Mouse (Mus musculus) cerebellum, adult 8-10 months (tissue): ENCODE results near the gene Myh7.
"Not testable (repeated sequence)": the region's sequence is repeated elsewhere in the genome, so short reads cannot be mapped to it uniquely, and the experiment has no call there.

Source experiments
- DNase-seq: peaks from one replicate; pipeline ENCODE4 v3.0.0; 2022

The Myh7 gene

DNA sequence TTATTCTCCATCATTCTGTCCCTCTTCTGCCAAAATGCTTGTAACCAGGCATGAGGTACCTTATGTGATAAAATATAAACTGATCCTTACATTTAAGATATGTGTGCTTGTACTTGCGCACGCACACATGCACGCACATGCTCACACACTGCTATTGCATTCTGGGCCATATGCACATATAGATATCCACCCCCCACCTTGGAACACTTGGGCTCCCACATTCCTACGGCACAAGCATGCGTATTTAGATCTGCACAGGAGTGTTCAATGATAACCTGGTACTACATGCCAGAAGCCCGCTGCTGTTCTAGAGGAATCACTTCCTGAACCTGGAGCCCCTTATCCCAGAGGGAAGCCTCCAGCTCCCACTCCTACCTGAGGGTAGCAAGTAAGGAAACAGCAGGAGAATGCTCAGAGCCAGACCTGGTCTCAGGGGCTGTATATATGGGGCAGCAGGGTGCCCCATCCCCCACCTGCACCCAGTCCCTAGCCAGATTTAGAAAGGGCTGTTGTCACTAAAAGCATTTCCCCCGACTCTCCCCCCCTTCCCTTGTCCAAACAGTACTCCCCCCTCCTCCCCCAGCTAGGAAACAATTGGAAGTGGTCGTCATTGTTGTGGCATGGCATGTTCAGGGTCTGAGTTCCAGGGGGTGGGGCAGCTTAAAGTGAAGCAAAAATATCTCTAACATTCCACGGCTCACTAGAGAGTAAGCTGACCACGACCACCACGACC lies at the start of gene Myh7:
Gene Myh7 (minus strand): TSS at position 491 of the 733 bp plus-strand sequence.
- DNase-seq, result no peak

DNA sequence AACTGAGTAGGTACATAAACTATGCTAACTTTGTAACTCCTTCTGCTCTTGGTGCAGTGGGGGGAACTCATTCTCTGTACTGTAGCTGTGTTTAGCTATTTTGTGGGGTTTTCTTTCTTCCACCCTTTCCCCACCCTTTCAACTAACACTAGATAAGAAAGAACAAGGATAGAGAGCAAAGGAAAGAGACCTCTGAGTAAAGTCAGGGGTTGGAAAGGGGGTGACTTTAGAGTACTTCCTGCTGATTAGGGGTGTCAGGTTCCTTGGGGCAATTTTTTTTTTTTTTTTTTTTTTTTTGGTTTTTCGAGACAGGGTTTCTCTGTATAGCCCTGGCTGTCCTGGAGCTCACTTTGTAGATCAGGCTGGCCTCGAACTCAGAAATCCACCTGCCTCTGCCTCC lies 49.3 kb upstream of the Myh7 start:
- not testable (repeated sequence) for DNase-seq

DNA sequence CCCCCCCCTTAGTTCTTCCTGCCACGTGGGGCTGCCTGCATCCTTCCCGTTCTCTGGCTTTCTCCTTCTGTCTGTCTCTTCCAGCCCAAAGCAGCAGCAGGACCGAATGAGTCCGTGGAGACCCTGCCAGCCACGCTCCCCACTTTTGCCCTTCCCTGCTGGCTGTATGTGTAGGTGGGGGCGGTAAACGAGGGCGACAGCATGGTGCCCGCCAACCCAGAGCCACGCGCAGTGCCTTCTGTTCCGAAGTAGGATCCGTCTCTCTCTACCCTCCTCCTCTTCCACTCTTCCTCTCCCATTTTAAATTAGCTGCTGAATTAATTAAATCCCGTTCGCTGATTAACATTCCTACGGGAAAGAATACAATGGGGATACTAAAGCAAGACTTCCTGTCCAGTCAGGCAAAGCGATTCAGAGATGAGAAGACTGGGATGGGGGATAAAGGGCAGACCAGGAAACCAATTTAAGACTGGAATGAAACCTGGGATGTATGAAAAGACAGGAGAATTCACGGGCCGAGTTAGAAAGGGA lies 38.3 kb upstream of the Myh7 start:
- DNase-seq, result no peak

DNA sequence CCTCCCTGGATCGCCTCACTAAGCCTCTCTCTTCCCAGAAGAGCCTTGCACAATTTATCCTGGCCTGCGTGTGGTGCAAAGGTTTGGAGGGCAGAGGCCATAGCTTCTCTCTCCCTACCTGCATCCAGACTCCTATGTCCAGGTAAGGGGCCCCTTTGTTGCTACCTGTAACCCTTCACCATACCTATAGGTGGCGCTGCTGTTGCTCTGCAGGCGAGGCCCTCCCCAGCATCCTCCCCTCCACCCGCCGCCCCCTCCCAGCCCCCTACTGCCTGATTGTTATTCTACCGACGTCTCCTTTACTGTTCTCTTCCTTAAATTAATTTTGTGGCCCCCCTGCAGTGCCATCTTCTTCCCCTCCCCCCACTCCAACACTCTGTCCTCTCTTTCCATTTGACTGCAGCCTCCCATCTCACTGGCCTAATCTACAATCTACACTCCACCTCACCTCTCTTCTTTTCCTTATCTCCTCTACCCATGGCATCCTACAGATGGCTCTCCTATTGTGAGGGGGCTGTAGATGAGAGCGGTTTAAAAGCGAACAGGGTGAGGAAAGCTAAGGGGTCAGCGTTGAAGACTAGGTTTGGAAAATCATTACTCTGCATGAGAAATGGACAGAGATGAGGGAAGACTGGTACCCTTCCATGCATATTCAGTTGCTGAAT lies 34.7 kb upstream of the Myh7 start:
- DNase-seq, result peak; percentile 63

DNA sequence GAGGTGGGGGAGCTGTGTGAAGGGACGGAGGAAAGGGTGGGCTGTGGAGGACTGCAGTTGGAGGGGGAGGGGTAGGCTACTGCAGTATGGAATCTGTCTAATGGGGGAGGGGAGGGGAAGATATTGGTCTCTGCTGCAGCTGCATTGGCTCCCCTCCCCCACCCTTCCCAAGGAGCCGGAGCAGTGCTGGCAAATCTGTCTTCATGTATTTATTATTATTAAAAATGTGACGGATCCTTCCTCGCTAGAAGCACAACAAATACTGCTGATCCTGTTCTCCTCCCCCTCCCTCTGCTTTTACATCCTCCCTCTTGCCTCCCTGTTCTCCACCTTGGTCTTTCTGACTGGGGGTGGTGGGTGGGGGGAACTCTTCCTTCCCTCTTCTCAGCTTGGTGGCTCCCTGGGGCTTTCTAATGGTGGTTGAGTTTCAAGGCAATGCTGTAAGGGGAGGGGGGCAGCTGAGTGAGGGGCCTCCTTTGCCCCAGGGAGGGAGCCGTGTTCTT lies 34.0 kb upstream of the Myh7 start:
- no peak for DNase-seq

DNA sequence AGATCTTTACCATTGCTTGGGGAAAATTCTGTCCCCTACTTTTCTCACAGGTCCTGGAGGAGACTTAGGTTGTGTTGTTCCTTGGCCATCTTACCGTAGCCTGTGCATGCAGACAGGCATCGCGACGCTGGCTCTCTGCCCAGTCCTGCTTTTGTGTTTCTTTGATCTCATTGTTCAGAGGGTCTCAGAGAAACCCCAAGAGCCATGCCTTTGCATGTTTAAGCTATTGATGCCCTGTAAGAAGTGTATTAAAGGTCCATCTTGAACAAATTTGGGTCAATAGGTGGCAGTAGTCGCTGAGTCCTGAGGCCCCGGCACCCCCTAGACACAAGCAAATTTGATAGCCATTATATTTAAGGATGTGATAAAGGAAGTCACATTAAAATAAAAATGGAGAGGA lies 33.2 kb upstream of the Myh7 start:
- DNase-seq, result peak; percentile 57

DNA sequence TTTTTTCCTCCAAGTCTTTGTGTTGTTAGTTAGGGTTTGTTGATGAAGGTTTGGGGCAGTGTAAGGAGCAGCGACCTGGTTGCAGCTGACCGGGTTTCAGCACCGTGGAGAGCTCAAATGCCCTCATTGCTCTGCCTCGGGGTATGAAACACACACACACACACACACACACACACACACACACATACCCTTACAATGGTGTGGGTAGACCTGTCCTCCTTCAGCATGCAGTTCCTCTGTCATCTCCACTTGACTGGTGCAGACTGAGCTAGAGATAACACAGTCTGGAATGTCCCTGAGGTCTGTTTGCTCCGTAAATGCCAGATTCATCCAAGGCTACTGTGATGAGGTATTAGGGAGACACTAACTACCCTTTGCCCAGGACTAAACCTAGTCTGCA lies 32.8 kb upstream of the Myh7 start:
- DNase-seq, result no peak

DNA sequence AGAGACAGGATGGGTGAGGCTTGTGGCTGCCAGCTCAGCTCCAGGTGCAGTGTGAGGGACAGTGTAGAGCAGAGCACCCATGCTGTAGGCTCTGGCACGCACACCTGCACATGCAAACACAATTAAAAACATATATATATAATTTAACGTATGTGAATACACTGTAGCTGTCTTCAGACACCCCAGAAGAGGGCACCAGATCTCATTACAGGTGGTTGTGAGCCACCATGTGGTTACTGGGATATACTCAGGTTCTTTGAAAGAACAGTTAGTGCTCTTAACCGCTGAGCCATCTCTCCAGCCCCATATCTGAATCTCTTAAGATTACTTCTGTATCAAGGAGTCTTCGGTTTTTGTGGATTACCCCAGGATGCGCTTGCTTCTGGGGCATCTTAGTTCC lies 31.1 kb upstream of the Myh7 start:
- no peak for DNase-seq

DNA sequence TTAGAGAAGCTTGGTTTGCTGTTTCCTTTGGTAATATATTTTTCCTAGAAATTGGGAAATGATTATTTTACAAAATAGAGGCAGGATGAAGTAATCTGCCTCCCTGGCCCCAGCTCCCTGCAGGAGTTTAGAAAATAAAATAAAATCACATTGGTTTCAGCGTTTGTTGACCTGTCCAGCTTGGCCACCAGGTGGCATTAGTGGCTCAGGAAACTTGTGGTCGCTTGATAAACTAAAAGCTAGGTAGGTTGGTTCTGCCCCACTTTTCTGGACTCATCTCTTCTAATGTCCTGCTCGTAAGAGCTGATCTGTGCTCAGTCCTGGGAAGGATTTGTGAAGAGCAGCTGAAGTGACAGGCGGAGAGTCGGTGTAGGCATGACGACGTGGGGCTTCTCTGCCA lies 29.8 kb upstream of the Myh7 start:
- peak; percentile 76 for DNase-seq

DNA sequence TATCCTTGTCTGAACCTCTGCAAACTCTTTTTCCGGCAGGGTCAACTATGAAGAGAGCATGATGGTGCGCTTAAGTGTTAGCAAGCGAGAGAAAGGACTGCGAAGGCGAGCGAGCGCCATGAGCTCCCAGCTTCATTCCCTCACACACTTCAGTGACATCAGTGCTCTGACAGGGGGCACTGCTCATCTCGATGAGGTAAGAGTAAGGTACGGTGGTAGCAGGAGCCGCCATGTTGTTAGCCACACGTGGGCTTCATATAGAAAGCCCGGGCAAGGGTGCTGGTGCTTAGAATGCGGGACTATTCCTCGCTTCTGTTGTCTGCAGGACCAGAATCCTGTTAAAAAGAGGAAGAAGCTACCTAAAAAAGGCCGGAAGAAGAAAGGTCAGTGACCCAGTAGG lies 28.6 kb upstream of the Myh7 start:
- no peak for DNase-seq

DNA sequence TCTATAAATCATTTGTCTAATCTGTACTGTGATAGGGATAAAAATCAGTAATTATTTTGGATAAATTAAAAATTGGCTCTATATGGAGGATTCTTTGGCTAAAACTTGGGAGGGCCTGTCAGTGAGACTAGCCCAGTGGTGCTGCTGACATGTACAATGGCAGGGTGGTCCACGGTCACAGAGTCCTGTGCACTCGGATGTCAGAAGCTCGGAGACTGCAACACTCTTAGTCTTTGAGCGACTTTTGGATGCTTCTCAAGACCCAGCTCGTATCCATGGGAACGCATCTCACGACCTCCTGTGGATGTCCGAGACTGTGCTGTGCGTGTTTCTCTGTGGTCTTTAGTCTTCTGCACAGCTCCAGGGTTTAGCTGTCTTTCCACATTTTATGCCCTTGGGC lies 26.0 kb upstream of the Myh7 start:
- no peak for DNase-seq

DNA sequence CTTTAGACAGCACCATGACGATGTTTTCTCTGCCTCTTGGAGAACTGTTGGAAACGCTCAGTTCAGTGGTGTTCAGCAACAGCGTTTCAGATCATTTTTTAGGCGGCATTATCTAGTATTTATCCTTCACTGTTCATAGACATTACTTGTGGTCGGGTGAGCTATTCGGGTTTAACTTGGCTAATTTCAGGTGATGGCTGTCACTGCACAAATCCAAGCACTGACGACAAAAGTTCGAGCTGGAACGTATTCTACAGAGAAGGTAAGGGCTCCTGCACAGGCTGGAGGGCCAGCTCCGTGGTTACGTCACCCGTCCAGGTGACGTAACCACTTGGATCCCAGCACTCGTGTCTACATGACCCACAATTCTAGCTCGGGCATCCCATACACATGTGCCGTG lies 22.4 kb upstream of the Myh7 start:
- DNase-seq, result no peak

DNA sequence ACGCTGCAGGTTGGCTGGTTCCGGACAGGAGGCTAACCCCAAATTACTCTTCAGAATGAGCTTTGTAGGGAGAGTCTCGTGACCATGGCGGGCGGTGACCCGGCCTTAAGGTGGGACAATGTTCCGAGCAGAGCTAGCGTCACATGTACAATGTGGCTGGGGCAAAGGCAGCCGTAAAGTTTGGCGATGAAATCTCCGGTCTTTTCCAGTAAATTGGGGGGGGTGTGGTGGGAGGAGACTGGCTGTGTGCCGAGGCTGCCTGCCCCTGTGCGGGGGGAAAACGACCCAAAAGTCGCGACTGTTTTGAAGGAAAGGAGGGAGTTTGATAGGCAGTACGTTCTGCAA lies 21.3 kb upstream of the Myh7 start:
- DNase-seq, result no peak

DNA sequence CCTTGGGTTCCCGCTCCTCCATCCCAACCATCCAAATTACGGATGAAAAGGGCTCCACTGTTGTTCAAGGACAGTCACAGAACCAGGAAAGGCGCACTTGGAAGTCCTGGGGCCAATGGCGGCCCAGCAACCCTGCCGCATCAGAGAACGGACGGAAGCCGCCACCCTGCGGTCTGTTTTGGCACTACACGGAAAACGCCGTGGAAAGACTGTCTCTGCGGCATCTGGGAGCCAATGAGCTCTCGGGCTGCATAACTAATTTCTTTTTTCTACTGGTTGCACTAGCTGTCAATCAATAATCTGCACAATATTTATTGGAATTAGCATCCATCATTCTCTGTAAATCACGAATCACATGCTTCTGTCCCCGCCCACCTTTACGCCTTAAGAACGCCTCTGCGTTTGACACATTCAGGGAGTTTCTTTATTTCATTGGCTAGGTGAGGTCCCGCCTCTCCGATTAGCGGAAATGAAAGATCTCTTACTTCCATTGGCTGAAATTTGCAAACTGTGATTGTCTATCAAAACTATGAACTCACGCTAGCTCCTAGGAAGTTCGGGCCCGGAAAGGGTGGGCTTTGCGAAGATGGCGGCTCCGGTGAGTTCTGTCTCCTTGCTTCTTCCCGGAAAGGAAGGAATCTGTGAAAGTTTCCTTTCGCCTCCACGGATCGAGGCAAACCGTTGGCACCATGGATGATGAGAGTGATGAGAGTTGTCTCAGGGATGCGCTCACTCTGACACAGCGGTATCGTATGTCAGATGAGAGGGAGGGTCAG lies 20.8 kb upstream of the Myh7 start, which contains the start of gene Ngdn:
Gene Ngdn (plus strand): TSS at position 464 of the 776 bp plus-strand sequence.
- DNase-seq, result peak; percentile 99

DNA sequence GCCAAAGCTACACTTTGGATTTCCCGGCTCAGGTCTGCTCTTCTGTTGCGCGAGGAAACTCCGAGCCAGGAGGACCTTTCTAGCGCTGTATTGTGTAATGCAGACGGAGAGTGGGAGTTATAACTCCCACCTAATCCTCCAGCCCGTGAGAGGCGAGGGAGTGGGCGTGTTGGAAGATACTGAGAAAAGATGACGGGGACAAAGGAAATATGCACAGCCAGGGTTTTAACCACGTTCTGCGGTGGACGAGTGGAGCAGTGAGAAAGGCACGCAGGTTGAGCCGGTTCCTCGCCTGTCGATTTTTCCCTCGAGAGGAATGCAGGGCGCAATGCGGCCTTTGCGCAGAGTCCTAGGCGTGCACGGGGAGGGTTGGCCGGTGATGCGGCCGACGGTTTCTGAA lies 20.2 kb upstream of the Myh7 start:
- no peak for DNase-seq

DNA sequence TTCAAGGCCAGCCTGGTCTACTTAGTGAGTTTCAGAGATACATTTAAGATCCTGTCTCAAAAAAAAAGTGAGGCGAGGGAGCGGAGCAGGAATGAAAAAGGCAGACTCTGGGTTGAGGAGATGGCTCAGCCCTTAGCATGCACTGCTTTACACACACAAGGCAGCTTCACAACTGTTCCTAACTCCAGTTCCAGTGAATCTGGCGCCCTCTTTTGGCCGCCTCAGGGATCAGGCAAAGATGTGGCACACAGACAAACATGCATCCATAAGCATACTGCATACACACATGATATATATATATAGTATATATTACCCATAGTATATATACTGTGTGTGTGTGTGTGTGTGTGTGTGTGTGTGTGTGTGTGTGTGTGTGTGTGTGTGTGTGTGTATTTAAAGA lies 16.7 kb upstream of the Myh7 start:
- DNase-seq, result no peak

DNA sequence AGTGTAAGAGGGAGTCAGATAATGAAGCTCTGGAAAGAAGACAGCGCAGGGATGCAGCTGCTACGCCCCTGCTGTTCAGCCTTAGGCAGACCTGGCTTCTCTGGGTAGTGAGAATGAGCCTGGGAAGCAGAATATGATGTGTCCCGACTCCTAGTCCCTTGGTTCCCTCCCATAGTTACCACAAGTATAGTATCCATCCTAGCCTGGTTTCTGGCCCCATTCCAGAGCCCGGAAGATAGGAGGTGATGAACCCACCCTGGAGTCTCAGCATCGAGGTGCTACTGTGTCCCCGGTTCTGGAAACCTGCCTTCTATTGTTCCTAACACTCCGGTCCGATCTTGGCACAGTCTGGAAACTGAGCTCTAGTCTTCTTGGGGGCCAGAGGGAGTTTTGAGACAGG lies 14.0 kb upstream of the Myh7 start:
- no peak for DNase-seq

DNA sequence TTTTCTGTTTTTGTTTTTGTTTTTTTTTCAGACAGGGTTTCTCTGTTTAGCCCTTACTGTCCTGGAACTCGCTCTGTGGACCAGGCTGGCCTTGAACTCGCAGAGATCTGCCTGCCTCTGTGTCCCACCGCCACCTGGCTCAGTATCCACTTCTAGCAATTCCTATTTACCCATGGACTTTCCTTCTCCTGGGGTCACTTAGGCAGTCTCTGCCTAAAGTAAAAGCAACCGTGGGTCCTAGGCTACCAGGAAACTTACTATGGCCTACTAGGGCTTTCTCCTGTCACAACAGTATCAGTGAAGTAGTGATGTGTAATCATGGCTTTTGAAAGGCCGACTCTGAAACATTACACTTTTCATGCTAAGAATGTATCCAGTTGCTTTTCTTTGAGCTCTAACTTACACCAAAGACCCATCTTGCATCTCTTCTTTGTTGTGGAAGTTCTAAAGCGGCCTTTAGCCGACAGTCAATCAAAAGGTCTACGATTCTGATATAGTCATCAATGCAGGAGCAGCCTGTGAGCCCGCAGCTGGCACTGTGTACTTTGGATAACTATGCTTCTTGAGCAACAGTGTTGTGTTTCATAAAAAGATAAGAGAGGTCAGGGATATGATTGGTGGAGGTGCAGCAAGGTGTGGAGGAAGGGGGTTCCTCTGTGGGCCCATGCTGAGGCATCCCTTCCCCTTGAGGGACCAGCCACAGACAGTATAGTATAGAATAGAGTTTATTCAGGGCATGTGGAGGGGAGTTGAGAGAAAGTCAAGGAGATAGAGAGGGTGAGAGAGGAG lies 12.9 kb upstream of the Myh7 start:
- DNase-seq, result no peak

DNA sequence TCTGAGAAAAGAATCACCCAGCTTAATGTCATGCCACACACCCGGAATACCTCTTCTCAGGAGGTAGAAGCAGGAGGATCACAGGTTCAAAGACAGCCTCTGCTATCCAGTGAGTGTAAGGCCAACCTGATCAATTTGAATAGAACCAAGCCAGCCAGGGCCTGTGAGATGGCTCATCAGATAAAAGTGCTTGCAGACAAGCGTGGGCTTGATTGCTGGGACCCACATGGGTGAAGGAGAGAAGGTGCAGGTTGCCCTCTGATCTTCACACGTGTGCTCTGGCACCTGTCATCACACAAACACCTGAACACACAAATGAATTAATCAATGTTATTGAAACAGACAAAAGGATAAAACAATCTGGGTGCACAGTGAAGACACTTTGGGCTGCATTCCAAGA lies 12.1 kb upstream of the Myh7 start:
- no peak for DNase-seq

DNA sequence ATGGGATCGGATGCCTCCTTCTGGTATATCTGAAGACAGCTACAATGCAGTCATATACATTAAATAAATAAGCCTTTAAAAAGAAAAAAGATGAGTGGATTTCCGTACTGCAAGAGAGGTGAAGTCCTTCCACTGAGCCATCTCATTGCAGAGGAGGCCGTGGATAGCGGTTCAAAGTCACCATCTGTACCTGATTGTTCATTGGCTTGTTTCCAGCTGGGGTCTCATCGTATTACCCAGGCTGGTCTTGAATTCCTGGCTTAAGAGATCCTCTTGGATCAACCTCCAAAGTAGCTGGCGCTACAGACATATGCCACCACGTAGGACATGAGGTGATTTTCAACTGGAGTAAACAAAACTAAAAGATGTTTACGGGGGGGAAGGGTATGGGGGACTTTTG lies 11.5 kb upstream of the Myh7 start:
- no peak for DNase-seq

DNA sequence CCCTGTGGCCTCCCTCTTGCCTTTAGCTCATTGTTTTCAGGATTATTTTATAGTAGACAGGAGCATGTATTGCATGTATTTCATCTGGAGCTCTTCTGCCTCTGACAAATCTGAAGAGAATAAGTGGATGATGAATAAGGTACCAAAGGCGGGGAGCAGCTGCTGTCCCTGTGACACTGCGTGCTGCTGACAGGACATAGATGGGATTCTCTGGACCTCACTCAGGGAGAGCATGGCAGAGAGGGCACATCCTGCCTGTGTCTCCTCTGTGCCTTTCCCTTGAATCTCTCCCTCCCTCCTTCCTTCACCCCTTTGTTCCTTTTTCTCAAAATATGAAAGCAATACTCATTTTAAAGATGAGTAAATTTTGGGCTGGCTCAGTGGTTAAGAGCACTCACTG lies 11.1 kb upstream of the Myh7 start:
- DNase-seq, result no peak
